Mouse (Mus musculus): Measurements from ENCODE around the gene Cd93. TPM values are rescaled to one million over a fixed set of nuclear protein-coding genes. Genes with fewer than 3 reads are reported as not detected.

The Cd93 gene
- total RNA-seq (2021), result 10 to 100 TPM; 24.7 to 26.9 TPM

DNA sequence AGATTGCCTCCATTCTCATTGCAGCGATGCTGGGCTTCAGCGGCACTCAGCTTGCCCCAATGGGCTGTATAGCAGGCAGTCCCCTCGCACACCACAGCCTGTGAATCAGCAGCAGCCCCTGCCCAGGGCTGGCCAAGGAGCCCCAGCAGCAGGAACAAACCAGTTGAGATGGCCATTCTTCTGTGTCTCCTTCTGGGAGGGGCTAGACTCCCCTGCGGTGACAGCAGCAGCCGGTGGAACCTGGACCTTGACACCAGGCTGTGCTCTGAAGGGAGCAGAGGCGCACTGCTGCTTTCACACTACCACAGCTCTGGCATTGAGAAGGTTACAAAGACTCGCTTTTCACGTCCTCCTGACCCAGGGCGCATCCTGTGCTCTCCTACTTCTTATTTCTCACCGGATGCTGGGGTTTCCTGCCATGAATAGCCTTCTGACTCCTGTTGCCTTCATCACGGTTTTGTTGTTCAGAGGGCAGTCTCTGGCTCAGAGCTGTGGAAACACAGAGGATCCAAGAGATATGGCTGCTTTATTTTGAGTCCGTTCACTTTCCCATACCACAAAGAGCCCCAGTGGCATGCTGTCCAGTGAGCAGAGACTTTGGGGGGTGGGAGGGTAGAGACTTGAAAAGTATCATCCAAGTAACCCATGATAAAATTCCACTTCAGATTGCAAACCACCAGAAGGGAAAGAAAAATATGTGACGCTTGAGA lies at the start of gene Cd93:
TSS of gene Cd93 (minus strand) at position 315 of the 710 bp plus-strand sequence.
- intact Hi-C loops (cut with DNase I), result no loop called here
- DNase-seq, result no peak

DNA sequence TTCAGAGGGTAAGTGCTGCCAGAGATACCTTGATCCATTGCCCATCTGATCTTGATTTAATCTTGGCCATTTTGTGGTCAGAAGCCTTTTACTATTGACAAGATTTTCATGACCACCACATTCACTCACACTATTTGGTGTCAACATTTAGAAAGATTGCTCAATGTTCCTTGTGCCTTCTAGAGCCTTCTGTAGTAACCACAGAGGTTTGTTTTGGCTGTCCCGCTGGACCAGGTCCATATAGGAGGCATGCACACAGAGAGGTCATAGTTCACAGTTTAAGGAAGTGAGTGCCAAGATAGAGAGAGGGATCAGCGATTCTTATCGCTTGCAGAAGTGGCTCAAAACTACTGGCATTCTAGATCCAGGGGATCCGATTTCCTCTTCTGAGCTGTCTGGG lies 48.7 kb upstream of the Cd93 start:
- intact Hi-C loops (cut with DNase I), result no loop called here
- DNase-seq, result no peak

DNA sequence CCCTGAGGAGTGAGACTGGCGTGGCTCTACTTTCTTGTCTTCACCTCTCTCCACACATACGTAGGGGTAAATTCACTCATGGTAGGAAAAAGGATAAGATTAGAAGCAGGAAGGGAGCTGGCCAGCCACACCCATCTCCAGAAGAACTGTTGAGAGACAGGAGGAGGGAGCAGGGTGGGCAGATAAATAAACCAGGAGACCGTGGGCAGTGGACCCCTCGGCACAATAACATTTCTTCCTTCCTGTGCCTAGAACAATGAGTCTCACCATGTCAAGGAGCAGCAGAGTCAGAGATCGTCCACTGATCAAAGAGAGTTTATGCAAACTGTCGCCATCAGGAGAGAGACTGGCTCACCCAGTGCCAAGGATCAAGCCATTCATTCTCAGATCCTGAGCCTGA lies 46.8 kb upstream of the Cd93 start:
- no peak for DNase-seq
- intact Hi-C loops (cut with DNase I), result no loop called here

DNA sequence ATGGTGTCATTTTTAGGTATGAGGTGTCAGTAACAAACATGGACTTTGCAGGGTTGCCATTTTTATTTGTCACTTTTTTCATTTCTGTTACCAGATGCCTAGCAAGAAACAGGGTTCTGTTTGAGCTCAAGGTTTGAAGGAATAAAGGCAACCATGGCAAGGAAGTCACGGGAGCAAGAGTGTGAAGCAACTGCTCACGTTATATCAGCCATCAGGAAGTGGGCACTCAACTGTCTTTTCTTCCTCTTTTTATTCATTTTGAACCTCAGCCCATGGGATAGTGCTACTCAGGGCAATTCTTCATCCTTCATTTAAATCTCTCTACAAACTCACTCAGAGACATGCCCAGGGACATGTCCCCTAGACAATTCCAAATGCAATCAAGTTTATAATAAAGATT lies 45.5 kb upstream of the Cd93 start:
- intact Hi-C loops (cut with DNase I), result no loop called here
- no peak for DNase-seq

DNA sequence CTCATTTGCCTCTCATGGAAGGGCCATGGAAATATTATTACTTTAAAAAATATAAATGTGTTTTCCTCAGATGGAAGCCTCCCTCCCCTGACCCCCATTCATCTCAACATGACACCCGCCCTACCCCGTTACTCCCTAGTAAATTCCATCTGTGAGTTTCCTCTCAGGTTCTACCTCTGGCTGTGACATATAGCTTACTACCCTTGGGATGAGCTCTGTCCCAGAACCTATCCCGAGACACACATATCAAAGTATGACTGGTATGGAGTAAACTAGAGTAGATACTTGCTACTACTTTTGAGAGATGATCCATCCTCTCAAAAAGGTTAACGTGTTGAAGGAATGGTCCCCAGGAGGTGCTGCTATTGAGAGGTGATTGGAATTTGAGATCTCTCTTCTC lies 42.2 kb upstream of the Cd93 start:
- intact Hi-C loops (cut with DNase I), result no loop called here
- no peak for DNase-seq

DNA sequence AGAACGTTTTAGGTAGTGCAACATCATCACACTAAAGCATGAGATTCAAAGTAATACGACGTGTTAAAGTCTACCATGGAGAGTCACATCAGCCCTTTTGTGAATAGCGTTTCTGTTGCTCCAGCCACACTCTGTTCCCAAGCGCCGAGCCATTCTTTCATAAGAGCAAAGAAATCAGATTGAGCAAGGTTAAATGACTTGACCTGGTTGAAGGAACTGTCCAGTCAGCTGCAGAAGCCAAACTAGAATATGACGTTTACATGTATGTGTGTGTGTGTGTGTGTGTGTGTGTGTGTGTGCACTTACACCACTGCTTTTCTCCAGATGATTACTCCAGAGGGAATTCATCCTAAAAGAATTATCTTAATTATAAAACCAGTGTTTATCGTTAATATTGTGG lies 37.0 kb upstream of the Cd93 start:
- intact Hi-C loops (cut with DNase I), result no loop called here
- DNase-seq, result no peak

DNA sequence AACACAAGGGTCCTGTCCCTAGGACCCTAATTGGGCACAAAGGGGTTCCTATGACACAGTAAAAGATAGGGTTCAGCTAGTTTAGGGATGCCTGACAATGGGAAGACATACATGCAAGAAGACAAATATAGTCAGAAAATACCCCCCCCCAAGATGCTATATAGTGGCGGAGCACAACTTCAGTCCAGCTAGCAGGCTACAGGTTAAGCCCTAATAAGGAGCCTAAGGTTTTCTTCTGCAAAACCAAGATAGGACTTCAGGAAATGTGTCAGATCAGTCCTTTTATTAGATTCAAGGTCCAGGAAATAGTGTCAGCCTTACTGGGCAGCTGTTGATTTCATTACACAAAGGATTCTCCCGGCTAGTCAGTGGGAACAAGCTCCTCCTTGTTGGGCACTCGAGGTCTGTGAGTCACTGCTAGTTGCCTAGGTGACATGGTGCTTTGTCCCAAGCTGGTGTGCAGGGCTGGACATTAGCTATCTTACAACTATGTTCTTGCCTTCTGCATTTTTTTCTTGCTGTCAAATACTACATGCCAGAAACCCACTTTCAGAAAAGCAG lies 34.9 kb upstream of the Cd93 start:
- DNase-seq, result peak; percentile 30
- intact Hi-C loops (cut with DNase I), result no loop called here

DNA sequence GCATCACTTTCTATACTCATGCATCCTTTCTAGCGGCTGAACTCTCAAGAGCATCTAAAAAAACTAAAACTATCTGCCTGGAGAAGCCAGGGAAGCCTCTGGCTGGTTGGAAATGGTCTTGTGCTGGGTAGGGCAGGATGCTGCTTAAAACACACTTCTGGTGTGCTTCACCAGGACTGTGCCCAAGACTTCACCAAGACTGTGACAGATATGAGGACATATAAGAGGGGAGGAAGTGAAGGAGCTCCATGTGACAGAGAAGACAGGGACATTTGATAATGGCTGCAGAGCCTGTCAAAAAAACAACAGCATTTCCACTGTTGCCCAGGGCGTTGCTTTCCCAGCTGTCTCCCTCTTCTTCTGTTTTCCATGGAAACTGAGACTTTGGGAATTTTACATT lies 34.0 kb upstream of the Cd93 start:
- DNase-seq, result no peak
- intact Hi-C loops (cut with DNase I), result no loop called here

DNA sequence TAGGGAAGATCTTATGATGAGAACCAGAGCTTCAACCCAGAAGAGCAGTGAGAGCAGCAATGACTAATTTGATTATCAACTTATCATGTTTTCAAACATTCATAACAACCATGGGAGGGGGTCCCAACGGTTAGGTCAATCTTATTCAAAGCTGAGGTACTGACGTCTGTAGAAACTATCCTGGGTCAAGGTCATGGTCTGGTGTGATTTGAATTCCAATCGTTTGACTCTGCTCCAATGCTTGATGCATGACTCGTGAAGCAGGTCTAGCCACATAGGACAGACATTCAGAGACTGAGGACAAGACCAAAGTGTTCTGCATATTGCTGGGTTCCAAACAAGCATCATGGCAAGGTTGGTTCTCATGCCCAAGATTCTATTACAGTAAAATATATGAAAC lies 33.2 kb upstream of the Cd93 start:
- DNase-seq, result no peak
- intact Hi-C loops (cut with DNase I), result no loop called here

DNA sequence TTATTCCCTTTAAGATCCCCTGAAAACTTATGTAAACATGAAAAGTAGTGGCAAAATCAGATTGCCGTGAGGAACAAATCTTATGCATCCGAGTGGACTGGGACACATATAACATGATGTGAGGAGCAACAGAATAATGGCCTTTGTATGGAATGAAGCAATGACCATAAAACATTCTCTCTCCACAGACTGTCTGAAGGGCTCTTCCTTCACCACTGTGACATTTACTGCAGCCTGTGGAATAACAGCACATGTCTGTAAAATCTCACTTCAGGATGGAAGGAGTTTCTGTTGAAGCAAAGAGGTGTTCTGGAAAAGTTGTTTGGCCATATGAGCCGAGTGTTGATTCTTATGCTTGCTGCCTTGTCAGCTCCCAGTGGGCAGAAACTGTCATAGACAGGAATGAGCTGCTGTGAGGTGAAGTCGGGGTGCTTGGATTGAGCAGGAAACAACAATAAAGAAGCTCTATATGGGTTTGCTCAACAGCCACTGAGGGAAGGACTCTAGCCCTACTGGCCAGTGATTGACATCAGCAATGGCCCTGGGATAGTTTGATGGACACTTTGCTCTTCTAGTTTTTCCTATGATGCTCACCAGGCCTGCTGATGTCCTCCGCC lies 32.6 kb upstream of the Cd93 start:
- intact Hi-C loops (cut with DNase I), result no loop called here
- DNase-seq, result no peak

DNA sequence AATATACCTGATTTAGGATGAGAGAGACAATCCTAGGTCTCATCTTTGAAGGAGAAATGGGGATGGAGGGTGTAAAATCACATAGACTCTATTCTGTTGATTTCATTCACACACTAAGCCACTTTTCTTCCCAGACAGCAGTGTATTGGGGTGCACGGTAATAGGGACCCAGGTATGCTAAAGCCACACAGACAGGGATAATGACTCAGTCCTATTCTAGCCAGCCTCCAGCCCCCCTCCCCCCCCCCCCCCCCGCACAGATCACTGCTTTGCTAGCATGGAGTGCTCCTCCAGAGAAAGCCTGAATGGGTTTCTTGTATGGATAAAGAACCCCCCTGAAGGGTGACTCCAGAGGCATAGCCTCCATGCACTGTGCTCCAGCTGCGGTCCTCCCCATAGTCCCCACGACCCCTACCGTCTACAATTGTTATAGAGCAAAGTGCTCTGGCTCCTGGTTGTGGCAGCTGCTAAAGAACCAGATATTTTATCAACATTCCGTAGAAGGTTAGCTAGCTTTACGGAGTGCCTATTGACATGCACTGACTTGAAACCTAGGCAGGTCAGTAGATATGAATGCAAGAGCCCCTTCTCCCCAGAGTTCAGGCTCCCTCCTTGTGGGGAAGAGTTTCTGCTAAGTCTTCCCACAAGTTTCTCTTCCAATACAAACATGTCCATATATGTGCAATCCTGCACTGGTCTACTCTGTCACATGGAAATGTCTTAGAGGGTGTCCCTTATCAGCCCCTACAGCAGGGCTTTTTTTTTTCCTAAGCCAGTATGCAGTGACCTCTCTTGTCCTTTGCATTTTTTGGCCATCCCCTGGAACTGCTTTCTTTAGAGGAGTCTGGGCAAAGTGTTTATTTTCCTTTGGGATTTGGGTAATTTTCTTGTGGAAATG lies 26.2 kb upstream of the Cd93 start:
- intact Hi-C loops (cut with DNase I), result no loop called here

DNA sequence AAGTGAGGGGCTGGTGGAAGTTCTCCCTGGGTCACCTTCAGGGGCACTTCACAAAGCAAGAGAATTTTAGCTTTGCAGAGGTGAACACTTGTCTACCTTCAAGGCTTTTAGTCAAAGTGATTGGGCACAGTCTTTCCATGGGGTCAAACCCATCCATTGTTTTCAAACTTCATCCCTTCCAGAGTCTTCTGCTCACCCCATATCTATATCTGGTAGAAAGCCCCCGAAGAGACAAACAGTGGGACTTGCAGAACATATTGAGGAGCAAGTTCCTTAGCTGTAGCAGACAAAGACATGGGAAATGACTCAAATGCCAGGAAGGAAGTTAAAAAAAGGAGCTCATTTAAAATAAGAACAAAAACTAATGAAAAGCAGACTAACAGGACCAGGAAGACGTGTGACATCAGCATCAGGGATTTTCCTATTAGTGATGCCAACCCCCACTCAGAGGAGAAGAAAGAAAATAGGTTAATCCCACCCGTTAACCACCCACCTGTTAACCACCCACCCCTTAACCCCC lies 24.6 kb upstream of the Cd93 start:
- intact Hi-C loops (cut with DNase I), result no loop called here
- no peak for DNase-seq

More for the DNA sequence above, 26.2 kb upstream of the Cd93 start:
- DNase-seq, result no peak

DNA sequence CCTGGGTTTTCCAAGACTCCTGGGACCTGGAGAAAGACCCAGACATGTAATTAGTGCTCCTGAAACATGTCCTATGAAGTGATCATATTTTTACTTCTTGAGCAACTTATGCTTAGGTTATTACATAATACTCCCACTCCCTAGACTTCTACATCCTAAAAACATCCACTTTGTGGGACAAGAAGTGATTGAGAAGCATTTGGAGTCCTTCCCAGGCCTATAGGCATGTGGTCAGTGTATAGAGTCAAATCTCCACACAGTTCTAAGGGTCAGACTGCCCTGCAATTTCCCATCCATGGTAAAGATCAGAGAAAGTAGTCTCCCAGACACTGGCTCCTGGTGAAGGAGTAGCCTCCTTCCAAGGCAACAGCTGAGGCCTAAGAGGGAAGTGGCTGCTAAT lies 12.0 kb upstream of the Cd93 start:
- intact Hi-C loops (cut with DNase I), result no loop called here
- no peak for DNase-seq

DNA sequence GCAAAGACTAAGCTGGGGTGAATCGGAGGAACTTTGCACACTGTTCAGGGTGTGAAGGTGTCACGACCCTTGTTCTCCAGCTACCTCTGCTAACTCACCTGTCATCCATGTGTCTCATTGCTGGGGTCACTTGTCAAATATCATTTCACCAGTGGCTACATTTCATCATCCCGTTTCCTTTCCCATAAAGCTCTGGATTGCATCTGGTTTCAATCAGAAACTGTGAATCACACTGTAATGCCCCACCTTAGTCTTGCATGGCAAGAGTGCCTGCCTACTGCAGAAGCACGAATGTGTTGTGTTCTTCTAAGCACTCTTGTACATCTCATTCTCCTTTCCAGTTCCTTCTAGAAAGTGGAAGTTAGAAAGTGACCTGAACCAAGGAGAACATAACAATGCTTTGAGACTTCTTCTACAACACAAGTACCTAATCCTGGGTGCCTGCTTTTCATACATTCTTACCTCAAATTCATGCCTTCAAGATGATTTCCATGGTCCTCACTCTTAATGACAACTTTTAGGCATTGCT lies 10.7 kb upstream of the Cd93 start:
- intact Hi-C loops (cut with DNase I), result no loop called here

DNA sequence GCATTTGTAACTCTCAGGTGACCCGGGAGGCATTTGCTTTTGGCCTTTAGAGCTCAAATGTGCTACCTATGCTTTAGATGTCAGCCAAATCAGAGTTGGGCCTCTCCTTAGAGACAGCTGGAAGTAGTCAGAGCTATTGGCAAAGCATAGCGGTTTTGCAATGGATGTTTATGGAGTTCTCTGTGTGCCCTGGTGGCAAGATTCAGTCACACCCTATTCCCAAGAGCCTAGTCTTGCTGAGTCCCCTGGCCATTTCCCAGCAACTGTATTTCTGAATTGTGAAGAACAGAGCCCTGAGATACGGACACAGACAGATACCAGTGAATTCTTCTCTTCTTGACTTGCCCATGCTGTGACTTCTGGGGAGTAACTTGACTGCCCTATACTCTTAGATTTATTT lies 9.7 kb upstream of the Cd93 start:
- no peak for DNase-seq
- intact Hi-C loops (cut with DNase I), result no loop called here

More for the DNA sequence above, 10.7 kb upstream of the Cd93 start:
- DNase-seq, result no peak

DNA sequence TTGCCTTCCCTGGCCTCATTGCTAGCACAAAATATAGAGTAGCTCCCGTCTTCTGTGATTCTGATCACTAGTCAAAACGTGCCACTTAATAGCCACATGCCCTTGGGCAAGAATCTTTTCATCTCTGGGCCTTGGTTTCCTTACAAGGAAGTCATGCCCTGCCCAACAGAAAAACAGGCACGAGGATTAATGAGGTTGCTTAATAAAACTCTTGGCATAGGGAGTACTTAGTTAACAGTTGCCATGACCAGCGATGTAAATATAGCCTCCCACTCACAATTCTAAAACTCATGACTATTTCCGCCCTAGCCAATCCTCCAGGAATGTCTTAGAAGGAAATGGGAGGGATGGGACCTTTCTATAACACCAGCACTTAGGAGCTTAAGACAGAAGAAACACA lies 8.1 kb upstream of the Cd93 start:
- DNase-seq, result no peak
- intact Hi-C loops (cut with DNase I), result no loop called here

DNA sequence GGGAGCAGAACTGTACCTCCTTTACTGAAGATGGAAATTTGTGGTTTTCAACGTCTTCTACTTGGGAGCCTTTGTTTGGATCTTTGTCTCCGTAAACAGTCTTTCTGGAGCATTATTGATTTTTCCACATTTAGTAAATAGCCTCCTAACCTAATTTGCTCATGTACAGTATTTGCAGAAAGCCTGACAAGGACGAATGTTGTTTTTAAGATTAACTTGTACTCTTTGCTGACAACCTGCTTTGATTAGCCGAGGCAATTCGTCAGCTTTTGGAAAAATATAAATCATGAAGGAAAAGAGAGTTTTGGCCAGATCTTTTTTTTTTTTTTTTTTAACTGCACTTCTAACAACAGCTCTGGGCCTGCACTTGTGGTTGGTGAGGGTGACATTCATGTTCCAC lies 7.3 kb upstream of the Cd93 start:
- intact Hi-C loops (cut with DNase I), result no loop called here
- DNase-seq, result no peak

DNA sequence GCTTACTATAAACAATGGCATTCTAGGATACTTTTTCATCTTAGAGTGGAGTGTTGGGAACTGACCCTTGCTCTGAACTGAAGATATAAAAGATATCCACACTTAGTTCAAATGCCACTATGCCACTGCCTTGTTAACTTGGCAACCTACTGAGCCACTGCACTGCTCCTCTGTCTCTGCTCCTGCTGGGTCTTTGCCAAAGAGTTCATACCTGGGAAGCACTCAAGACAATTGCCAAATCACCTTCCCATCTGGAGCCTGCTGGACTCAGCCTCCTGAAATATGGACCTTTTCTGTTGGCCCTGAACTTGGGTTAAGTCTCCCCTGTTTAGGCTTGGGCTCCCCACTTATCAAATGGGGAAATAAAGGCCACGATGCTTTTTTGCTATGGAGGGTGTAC lies 6.3 kb upstream of the Cd93 start:
- DNase-seq, result no peak
- intact Hi-C loops (cut with DNase I), result no loop called here

DNA sequence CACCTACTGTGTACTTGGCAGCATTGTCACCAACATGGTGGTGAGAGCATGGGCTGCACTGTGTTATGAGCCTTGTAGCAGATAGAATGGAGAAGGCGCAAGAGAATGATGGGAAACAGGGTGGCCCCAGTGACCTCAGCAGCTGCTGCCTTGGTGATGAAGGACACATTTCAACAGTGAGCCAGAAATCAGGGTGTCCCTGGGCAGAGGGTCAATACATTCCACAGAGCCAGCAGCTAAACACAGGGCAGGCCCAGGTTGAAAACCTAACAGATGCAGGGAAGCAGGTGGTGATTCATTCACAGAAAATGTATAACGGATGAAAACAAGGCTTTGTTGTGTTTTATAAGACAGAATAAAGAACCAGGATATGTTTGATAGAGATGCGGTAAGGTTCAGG lies 3.1 kb upstream of the Cd93 start:
- intact Hi-C loops (cut with DNase I), result no loop called here

DNA sequence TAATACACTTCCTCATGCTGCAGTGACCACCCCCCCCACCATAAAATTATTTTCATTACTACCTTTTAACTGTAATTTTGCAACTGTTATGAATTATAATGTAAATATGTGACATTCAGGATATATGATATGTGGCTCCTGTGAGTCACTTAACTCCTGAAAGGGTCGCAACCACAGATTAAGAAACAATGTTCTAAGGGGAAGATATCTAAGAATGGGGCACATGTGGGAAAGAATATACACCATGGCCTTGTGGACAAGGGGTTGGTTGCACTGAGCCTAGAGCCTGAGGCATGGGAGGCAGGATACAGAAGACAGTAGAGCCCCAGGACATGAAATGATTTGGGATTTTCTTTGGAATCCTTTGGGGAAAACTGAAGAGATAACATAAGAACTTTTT lies 2.3 kb upstream of the Cd93 start:
- intact Hi-C loops (cut with DNase I), result no loop called here
- no peak for DNase-seq

More for the DNA sequence above, 3.1 kb upstream of the Cd93 start:
- DNase-seq, result no peak

DNA sequence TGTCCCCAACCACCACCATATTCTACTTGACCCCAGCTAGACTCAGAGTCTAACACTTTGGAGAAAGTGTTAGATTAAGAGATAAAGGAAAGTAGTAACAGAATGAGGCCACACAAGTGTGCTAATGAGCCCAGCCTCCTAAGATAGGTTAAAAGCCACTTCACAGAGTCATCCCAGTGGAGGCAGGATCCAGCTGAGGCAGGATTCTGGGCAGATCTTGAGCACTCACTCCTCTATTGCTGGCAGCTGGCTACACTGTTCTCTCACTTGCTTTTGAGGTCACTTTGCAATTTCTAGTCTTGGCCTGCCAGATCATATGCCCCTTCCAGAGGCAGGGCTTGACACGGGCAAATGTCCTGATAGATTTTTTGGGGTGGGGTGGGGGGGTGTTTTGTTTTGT lies 1.1 kb upstream of the Cd93 start:
- intact Hi-C loops (cut with DNase I), result no loop called here
- DNase-seq, result no peak
